Mouse (Mus musculus) heart, embryonic 15.5 days (tissue): ENCODE measurements around the gene Gpank1. TPM values are rescaled to one million over a fixed set of nuclear protein-coding genes. Genes with fewer than 3 reads are reported as not detected.

Experiments used
- polyA plus RNA-seq: library from polyadenylated mRNA; unstranded; fragments of >200 nt; fragmentation: Nextera tagmentation; extraction: Ambion mirVana; gene quantifications from 2 replicates; pipeline ENCODE4 v1.2.1, GENCODE M21; 2015

The Gpank1 gene
- polyA plus RNA-seq, 1 experiment from 2014 or later = 10.0 TPM

Other genes with a start within 250 kb of the Gpank1 start
- 1.1 and 1.8 TPM in 2 replicates for gene Zbtb12, start 242.0 kb upstream of the Gpank1 start, polyA plus RNA-seq
- gene Gm20547, start 239.4 kb upstream of the Gpank1 start, polyA plus RNA-seq = not detected in 2 replicates
- 2.0 and 3.3 TPM in 2 replicates for gene C2, start 223.2 kb upstream of the Gpank1 start, polyA plus RNA-seq
- 31.7 and 48.8 TPM in 2 replicates for gene Ehmt2, start 223.0 kb upstream of the Gpank1 start, polyA plus RNA-seq
- gene Slc44a4, start 207.0 kb upstream of the Gpank1 start, polyA plus RNA-seq = 0.08 TPM in 1 of 2 replicates, not detected in the other
- 16.1 and 19.9 TPM in 2 replicates for gene Neu1, start 190.2 kb upstream of the Gpank1 start, polyA plus RNA-seq
- 0.16 and 0.30 TPM in 2 replicates for gene Hspa1b, start 162.2 kb upstream of the Gpank1 start, polyA plus RNA-seq
- not detected in 2 replicates for gene Gm20481, start 151.5 kb upstream of the Gpank1 start, polyA plus RNA-seq
- 3.5 and 4.8 TPM in 2 replicates for gene Hspa1a, start 149.3 kb upstream of the Gpank1 start, polyA plus RNA-seq
- gene Hspa1l, start 148.8 kb upstream of the Gpank1 start, polyA plus RNA-seq = 2.1 and 2.6 TPM in 2 replicates
- gene Lsm2, start 139.6 kb upstream of the Gpank1 start, polyA plus RNA-seq = 116 and 132 TPM in 2 replicates
- 43.0 and 89.7 TPM in 2 replicates for gene Vars, start 120.5 kb upstream of the Gpank1 start, polyA plus RNA-seq
- gene Vwa7, start 104.9 kb upstream of the Gpank1 start, polyA plus RNA-seq = 0.24 and 0.31 TPM in 2 replicates
- 1.4 and 2.8 TPM in 2 replicates for gene Sapcd1, start 93.4 kb upstream of the Gpank1 start, polyA plus RNA-seq
- 2.7 and 3.8 TPM in 2 replicates for gene Msh5, start 74.7 kb upstream of the Gpank1 start, polyA plus RNA-seq
- gene Clic1, start 71.5 kb upstream of the Gpank1 start, polyA plus RNA-seq = 307 and 332 TPM in 2 replicates
- 168 and 202 TPM in 2 replicates for gene Ddah2, start 62.4 kb upstream of the Gpank1 start, polyA plus RNA-seq
- gene Ly6g6c, start 56.1 kb upstream of the Gpank1 start, polyA plus RNA-seq = 0.14 TPM in 1 of 2 replicates, not detected in the other
- 0.77 and 0.81 TPM in 2 replicates for gene Mpig6b, start 55.3 kb upstream of the Gpank1 start, polyA plus RNA-seq
- 0.29 and 0.31 TPM in 2 replicates for gene Ly6g6e, start 44.6 kb upstream of the Gpank1 start, polyA plus RNA-seq
- gene Ly6g6d, start 43.4 kb upstream of the Gpank1 start, polyA plus RNA-seq = 2.2 and 2.4 TPM in 2 replicates
- 0.16 and 0.29 TPM in 2 replicates for gene Ly6g6f, start 35.8 kb upstream of the Gpank1 start, polyA plus RNA-seq
- gene Abhd16a, start 32.2 kb upstream of the Gpank1 start, polyA plus RNA-seq = 64.7 and 80.1 TPM in 2 replicates
- 0.41 TPM in 1 of 2 replicates, not detected in the other for gene Ly6g5c, start 13.2 kb upstream of the Gpank1 start, polyA plus RNA-seq
- gene Ly6g5b, start 6.0 kb upstream of the Gpank1 start, polyA plus RNA-seq = 0.31 and 0.66 TPM in 2 replicates
- 200 and 211 TPM in 2 replicates for gene Csnk2b, start 598 bp downstream of the Gpank1 start, polyA plus RNA-seq
- gene D17H6S53E, start 4.9 kb downstream of the Gpank1 start, polyA plus RNA-seq = 10.1 and 11.2 TPM in 2 replicates
- 0.57 and 4.7 TPM in 2 replicates for gene Apom, start 10.6 kb downstream of the Gpank1 start, polyA plus RNA-seq
- gene Bag6, start 13.7 kb downstream of the Gpank1 start, polyA plus RNA-seq = 40.8 and 44.0 TPM in 2 replicates
- 95.1 and 142 TPM in 2 replicates for gene Prrc2a, start 43.4 kb downstream of the Gpank1 start, polyA plus RNA-seq
- gene Aif1, start 54.6 kb downstream of the Gpank1 start, polyA plus RNA-seq = 7.5 and 9.6 TPM in 2 replicates
- gene Lst1, start 67.0 kb downstream of the Gpank1 start, polyA plus RNA-seq = 8.1 and 12.2 TPM in 2 replicates
- 1.5 and 4.8 TPM in 2 replicates for gene Ltb, start 73.0 kb downstream of the Gpank1 start, polyA plus RNA-seq
- gene Tnf, start 80.6 kb downstream of the Gpank1 start, polyA plus RNA-seq = 0.43 TPM in 1 of 2 replicates, not detected in the other
- gene Lta, start 83.9 kb downstream of the Gpank1 start, polyA plus RNA-seq = 0.09 and 0.62 TPM in 2 replicates
- 0.35 and 0.48 TPM in 2 replicates for gene Gm16181, start 99.4 kb downstream of the Gpank1 start, polyA plus RNA-seq
- 8.9 and 9.4 TPM in 2 replicates for gene Atp6v1g2, start 112.2 kb downstream of the Gpank1 start, polyA plus RNA-seq
- 7.8 and 9.1 TPM in 2 replicates for gene Nfkbil1, start 114.3 kb downstream of the Gpank1 start, polyA plus RNA-seq
- 213 and 268 TPM in 2 replicates for gene Ddx39b, start 120.3 kb downstream of the Gpank1 start, polyA plus RNA-seq
- gene H2-D1, start 141.3 kb downstream of the Gpank1 start, polyA plus RNA-seq = 56.6 and 101 TPM in 2 replicates
- gene H2-Q1, start 198.9 kb downstream of the Gpank1 start, polyA plus RNA-seq = 0.06 and 0.09 TPM in 2 replicates
- 1.3 and 1.6 TPM in 2 replicates for gene H2-Q2, start 220.8 kb downstream of the Gpank1 start, polyA plus RNA-seq